Comparison of ENCODE assay signal across 16 mouse cellular contexts in the genomic region with DNA sequence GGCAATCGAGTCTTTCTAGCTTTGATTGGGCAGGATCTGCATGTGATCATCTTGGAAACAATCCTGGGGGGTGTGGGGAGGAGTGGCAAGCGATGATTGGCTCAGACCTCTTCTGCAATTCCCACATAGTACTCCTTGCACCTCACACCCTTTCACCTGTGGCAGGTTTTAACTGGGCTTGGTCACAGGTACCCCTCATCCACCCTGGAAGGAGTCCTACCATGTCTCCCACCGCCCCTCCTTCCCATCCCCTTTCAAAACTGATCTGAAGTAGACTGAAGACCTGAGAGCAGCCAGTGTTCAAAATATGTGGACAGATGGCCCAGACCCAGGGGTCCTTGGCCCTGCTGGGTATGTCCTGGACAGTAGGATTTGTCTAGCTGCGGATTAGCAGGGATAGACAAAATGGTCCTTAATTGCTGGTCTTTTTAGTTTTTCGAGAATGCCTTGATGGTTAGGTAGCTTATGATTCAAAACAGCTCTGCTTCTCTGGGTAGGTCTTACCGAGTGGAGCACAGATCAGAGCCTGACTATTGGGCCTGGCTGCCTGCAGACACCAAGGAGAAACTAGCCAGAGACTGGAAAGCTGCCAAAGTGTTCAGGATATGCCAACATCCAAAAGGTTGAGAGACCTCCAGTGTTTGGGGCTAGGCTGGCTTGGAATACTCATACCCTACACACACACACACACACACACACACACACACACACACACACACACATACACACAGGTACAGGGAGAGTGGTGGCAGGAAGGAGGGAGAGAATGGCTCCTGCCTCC. TPM values are rescaled to one million over a fixed set of nuclear protein-coding genes. Genes with fewer than 3 reads are reported as not detected.
DNase-seq lines count a peak whose midpoint lies in the region; ATAC-seq and TF ChIP-seq lines count a peak whose summit lies in the region.
"Had no signal": no experiment of that assay in that cellular context is flagged by ENCODE, and none has a peak within 500 bp of the region (broad histone marks: within the 10 kb centered on the region; RNA-seq: fewer than 3 reads in every experiment).

No protein-coding gene starts in this region.

- no peaks in the 10 kb centered on the region for H3K4me1 ChIP-seq in intestine, embryonic 14.5 days (replicated peaks; ENCODE audit: control insufficient read depth, insufficient read depth, low read length)
- no peaks in the 10 kb centered on the region for H3K4me1 ChIP-seq in intestine, embryonic 15.5 days (replicated peaks)
- peaks cover 32% of the 10 kb centered on the region for H3K4me1 ChIP-seq in cerebellum, adult 2 months (ENCODE audit: control insufficient read depth, insufficient read depth, low read length)
- H3K4me1 ChIP-seq: forebrain, embryonic 10.5 days; heart, embryonic 13.5 days had no signal

- H3K4me2 ChIP-seq in intestine, embryonic 14.5 days (ENCODE audit: low read length) = no peak overlapping the region
- no peak overlapping the region for H3K4me2 ChIP-seq in intestine, embryonic 15.5 days (replicated peaks)
- H3K4me2 ChIP-seq: heart, embryonic 13.5 days had no signal

- 72% methylated on average over 6 of the region's 6 CpGs for WGBS in intestine, embryonic 14.5 days
- 66% methylated on average over 6 of the region's 6 CpGs for WGBS in intestine, embryonic 15.5 days
- 16% methylated on average over 6 of the region's 6 CpGs for WGBS in cerebellum, adult 2 months

- intact Hi-C loops in heart, postnatal 10 days (cut with DNase I) = no loop called here

- H3K27me3 ChIP-seq in intestine, embryonic 14.5 days (replicated peaks; ENCODE audit: control insufficient read depth, insufficient read depth, low read length) = no peaks in the 10 kb centered on the region
- no peaks in the 10 kb centered on the region for H3K27me3 ChIP-seq in intestine, embryonic 15.5 days (replicated peaks)
- no peaks in the 10 kb centered on the region for H3K27me3 ChIP-seq in cerebellum, adult 2 months (ENCODE audit: control insufficient read depth, insufficient read depth, low read length)
- H3K27me3 ChIP-seq: heart, embryonic 13.5 days had no signal

- no peak overlapping the region for H3K27ac ChIP-seq in intestine, embryonic 14.5 days (ENCODE audit: low read depth)
- H3K27ac ChIP-seq in intestine, embryonic 15.5 days = no peak overlapping the region
- peak overlapping the region; percentile 29; the same call in 1 of the 2 replicates for H3K27ac ChIP-seq in cerebellum, adult 2 months (ENCODE audit: insufficient read depth, low read length)
- no peak overlapping the region for H3K27ac ChIP-seq in layer of hippocampus, adult 2 months
- H3K27ac ChIP-seq: forebrain, embryonic 10.5 days; heart, embryonic 13.5 days; liver, embryonic 14.5 days had no signal

- no peak for ATAC-seq in intestine, embryonic 14.5 days (replicated peaks; ENCODE audit: low FRiP score, low TSS enrichment, low read depth)
- no peak for ATAC-seq in intestine, embryonic 15.5 days
- ATAC-seq: lung, postnatal 0 days had no signal

- no peak for TF ChIP-seq POLR2A in cerebellum, adult 2 months (IDR thresholded peaks at IDR 0.05; ENCODE audit: borderline replicate concordance, insufficient read depth, low read length)

- peak; percentile 25 for DNase-seq in intestine, embryonic 14.5 days (ENCODE audit: low spot score)
- DNase-seq in ZHBTc4 (ENCODE audit: low read depth, low spot score) = peak; percentile 19
- DNase-seq in cerebellum, adult 2 months = peak; percentile 79 to 83
- DNase-seq in retina, embryonic 14.5 days (ENCODE audit: low spot score) = peak; percentile 17
- no peak for DNase-seq in kidney, postnatal 14 days
- no peak for DNase-seq in heart, postnatal 10 days
- no peak for DNase-seq in layer of hippocampus, adult 2 months (ENCODE audit: low spot score in 2 of 2)
- DNase-seq: kidney, adult 2 months; right cerebral cortex, postnatal 25 days had no signal

- no peaks in the 10 kb centered on the region for H3K36me3 ChIP-seq in intestine, embryonic 14.5 days (ENCODE audit: control insufficient read depth, insufficient read depth, low read length)
- no peaks in the 10 kb centered on the region for H3K36me3 ChIP-seq in intestine, embryonic 15.5 days
- H3K36me3 ChIP-seq: forebrain, embryonic 10.5 days; heart, embryonic 13.5 days had no signal

- no peaks in the 10 kb centered on the region for H3K9me3 ChIP-seq in intestine, embryonic 14.5 days (ENCODE audit: control insufficient read depth, low read length)
- H3K9me3 ChIP-seq in intestine, embryonic 15.5 days = no peaks in the 10 kb centered on the region
- H3K9me3 ChIP-seq: forebrain, embryonic 10.5 days; heart, embryonic 13.5 days; megakaryocyte, embryonic 14.5 days had no signal

- TF ChIP-seq CTCF in cerebellum, adult 2 months (IDR thresholded peaks at IDR 0.05; ENCODE audit: borderline replicate concordance, insufficient read depth, low read depth, low read length) = no peak
- TF ChIP-seq CTCF in layer of hippocampus, adult 2 months (conservative IDR thresholded peaks at IDR 0.05) = no peak

- no peak overlapping the region for H3K9ac ChIP-seq in intestine, embryonic 14.5 days (ENCODE audit: low read length)
- no peak overlapping the region for H3K9ac ChIP-seq in intestine, embryonic 15.5 days
- H3K9ac ChIP-seq: heart, embryonic 13.5 days; liver, embryonic 14.5 days had no signal

- no peak overlapping the region for H3K4me3 ChIP-seq in intestine, embryonic 14.5 days (ENCODE audit: low read depth, low read length)
- no peak overlapping the region for H3K4me3 ChIP-seq in intestine, embryonic 15.5 days (replicated peaks)
- H3K4me3 ChIP-seq in cerebellum, adult 2 months (replicated peaks; ENCODE audit: insufficient read depth, low read depth, low read length) = no peak overlapping the region
- H3K4me3 ChIP-seq in layer of hippocampus, adult 2 months = no peak overlapping the region
- H3K4me3 ChIP-seq: forebrain, embryonic 10.5 days; heart, embryonic 13.5 days; megakaryocyte, embryonic 14.5 days had no signal

RNA-seq across cellular contexts. Expression of a gene that starts 34.1 kb away (rescaled TPM):
- polyA plus RNA-seq in intestine, embryonic 14.5 days (2014; fragmentation: Nextera tagmentation; extraction: Ambion mirVana) = 3.1 and 3.2 TPM in 2 replicates
- polyA plus RNA-seq in intestine, embryonic 15.5 days (2015; fragmentation: Nextera tagmentation; extraction: Ambion mirVana) = 3.0 and 3.3 TPM in 2 replicates
- polyA plus RNA-seq in cerebellum, adult 2 months (2012; rRNA removed) = 459 and 564 TPM in 2 replicates
- total RNA-seq in heart, postnatal 10 days (2021) = under 1 TPM in 1 of 2 experiments, not detected in 1; 0.38 TPM
- 100 to 1,000 TPM; 507 to 549 TPM for total RNA-seq in layer of hippocampus, adult 2 months (2021)
- polyA plus RNA-seq: C2C12; liver, embryonic 14.5 days had no signal

RNA-seq across cellular contexts. Expression of a gene that starts 54.7 kb away (rescaled TPM):
- polyA plus RNA-seq in intestine, embryonic 14.5 days (2014; fragmentation: Nextera tagmentation; extraction: Ambion mirVana) = 20.9 and 24.9 TPM in 2 replicates
- 18.0 and 19.5 TPM in 2 replicates for polyA plus RNA-seq in intestine, embryonic 15.5 days (2015; fragmentation: Nextera tagmentation; extraction: Ambion mirVana)
- polyA plus RNA-seq in cerebellum, adult 2 months (2012; rRNA removed) = 14.7 and 14.9 TPM in 2 replicates
- total RNA-seq in heart, postnatal 10 days (2021) = 10 to 100 TPM; 46.2 to 54.8 TPM
- 10 to 100 TPM; 43.5 to 47.1 TPM for total RNA-seq in layer of hippocampus, adult 2 months (2021)

Comparison
In these comparisons a context has a peak if more than half of its experiments do, and no peak if none do; other contexts are left out.
1. DNase-seq: peak in intestine, embryonic 14.5 days (single experiment), ZHBTc4 (single experiment), cerebellum, adult 2 months (2 of 2) and retina, embryonic 14.5 days (single experiment); none in kidney, postnatal 14 days (single experiment), heart, postnatal 10 days (0 of 2) and layer of hippocampus, adult 2 months (0 of 2).
2. RNA of a gene that starts 34.1 kb away (polyA plus RNA-seq): 459 to 564 TPM in cerebellum, adult 2 months; 3.1 to 3.2 TPM in intestine, embryonic 14.5 days and 3.0 to 3.3 TPM in intestine, embryonic 15.5 days; every median in the first group is over 100 times any median in the second.